Mouse (Mus musculus) spleen, embryonic (tissue): Measurements from ENCODE around the gene Otop1.

Source experiments
- CTCF ChIA-PET: fragments of 350-600 bp; sonication (Branson Sonifier 250); formaldehyde crosslinking; loops from one replicate; lab custom pipeline; 2022; lab: Charles Lee

Otop1 gene

GRCm38 (mm10) chr5:38301761-38302411 is 26.1 kb downstream of the Otop1 start:
- CTCF ChIA-PET, result no interaction called here

- CTCF ChIA-PET, result no interaction called here
Measured at GRCm38 (mm10) chr5:38302651-38303050, 26.9 kb downstream of the Otop1 start.

GRCm38 (mm10) chr5:38305241-38305640 is 29.5 kb downstream of the Otop1 start:
- CTCF ChIA-PET, result interaction anchor here (0.6 to 0.9 kb wide), 2 partner anchors 10 to 211 kb away, joined by 3 to 4 read pairs; no protein-coding TSS in a partner anchor

- CTCF ChIA-PET, result interaction anchor here (0.6 to 1.4 kb wide), 4 partner anchors 18 to 1129 kb away, joined by 3 to 5 read pairs (median 3); no protein-coding TSS in a partner anchor
Measured at GRCm38 (mm10) chr5:38307255-38308101, 31.7 kb downstream of the Otop1 start.

GRCm38 (mm10) chr5:38308873-38309272 is 33.1 kb downstream of the Otop1 start:
- CTCF ChIA-PET, result interaction anchor here (1.4 kb wide), 1 partner anchor 17 kb away, joined by 5 read pairs; no protein-coding TSS in a partner anchor

- CTCF ChIA-PET, result no interaction called here
Measured at GRCm38 (mm10) chr5:38309795-38310194, 34.0 kb downstream of the Otop1 start.

- CTCF ChIA-PET, result interaction anchor here (0.7 kb wide), 1 partner anchor 296 kb away, joined by 3 read pairs; no protein-coding TSS in a partner anchor
Measured at GRCm38 (mm10) chr5:38318966-38319786, 43.4 kb downstream of the Otop1 start, which contains the start of gene Drd5. Gene Drd5, plus strand, starts transcription at chr5:38319367.

- CTCF ChIA-PET, result no interaction called here
Measured at GRCm38 (mm10) chr5:38333381-38333780, 57.6 kb downstream of the Otop1 start.

GRCm38 (mm10) chr5:38334582-38334981 is 58.8 kb downstream of the Otop1 start:
- CTCF ChIA-PET, result no interaction called here

- CTCF ChIA-PET, result no interaction called here
Measured at GRCm38 (mm10) chr5:38343101-38343500, 67.3 kb downstream of the Otop1 start.

- CTCF ChIA-PET, result interaction anchor here (0.6 kb wide), 1 partner anchor 14 kb away, joined by 3 read pairs; no protein-coding TSS in a partner anchor
Measured at GRCm38 (mm10) chr5:38346646-38347432, 71.1 kb downstream of the Otop1 start.

- CTCF ChIA-PET, result no interaction called here
Measured at GRCm38 (mm10) chr5:38350351-38350929, 74.7 kb downstream of the Otop1 start.
